Mouse (Mus musculus) G1E (cell line): Measurements from ENCODE around the gene Atrn. TPM values are rescaled to one million over a fixed set of nuclear protein-coding genes. Genes with fewer than 3 reads are reported as not detected.

ENCODE experiments used
- ATAC-seq: 2 replicates; pipeline ENCODE4 v1.8.0; 2016; ENCODE audit warnings: mild to moderate bottlenecking; ENCODE audit not compliant: insufficient number of reproducible peaks, poor library complexity, low FRiP score, severe bottlenecking; ENCODE audit errors: extremely low read depth
- DNase-seq: peaks from one replicate; pipeline ENCODE4 v3.0.0; 2012; ENCODE audit warnings: low spot score
- H3K27me3 ChIP-seq: 2 replicates; pipeline ENCODE4 v1.6.1; 2012; ENCODE audit warnings: mild to moderate bottlenecking, low read length, inconsistent platforms; ENCODE audit not compliant: insufficient read depth
- H3K36me3 ChIP-seq: replicated peaks from 2 replicates; pipeline ENCODE3; 2012; ENCODE audit warnings: mild to moderate bottlenecking, inconsistent platforms
- H3K4me1 ChIP-seq: 2 replicates; pipeline ENCODE4 v1.6.1; 2012; ENCODE audit warnings: low read depth, low read length, inconsistent platforms, mixed read lengths; ENCODE audit not compliant: insufficient read depth
- H3K4me3 ChIP-seq: 2 replicates; pipeline ENCODE4 v1.5.1; 2012; ENCODE audit warnings: low read depth, mild to moderate bottlenecking, inconsistent platforms, low read length, moderate library complexity, mixed read lengths
- H3K9me3 ChIP-seq: replicated peaks from 2 replicates; pipeline ENCODE4 v1.6.1; 2012; ENCODE audit warnings: inconsistent platforms
- CTCF ChIP-seq: IDR thresholded peaks from 2 replicates; pipeline ENCODE4 v1.5.1; 2012; ENCODE audit warnings: low read depth, low read length, inconsistent platforms, mixed read lengths
- GATA1 ChIP-seq: IDR thresholded peaks from 2 replicates; pipeline ENCODE4 v1.6.1; 2012; ENCODE audit warnings: borderline replicate concordance, low read length, inconsistent platforms, mixed read lengths
- GATA2 ChIP-seq: IDR thresholded peaks from 2 replicates; pipeline ENCODE4 v1.6.1; 2012; ENCODE audit warnings: low read depth, low read length, inconsistent platforms, borderline replicate concordance
- POLR2AphosphoS5 ChIP-seq: IDR thresholded peaks from 2 replicates; pipeline ENCODE4 v1.6.1; 2012; ENCODE audit warnings: low read depth, low read length, inconsistent platforms; ENCODE audit not compliant: insufficient replicate concordance
- TAL1 ChIP-seq: conservative IDR thresholded peaks from 2 replicates; pipeline ENCODE4 v1.6.1; 2012; ENCODE audit warnings: low read depth, low read length, inconsistent platforms, mixed read lengths
- polyA plus RNA-seq: library from polyadenylated mRNA; stranded (reverse); fragments of >175 nt; gene quantifications from 2 replicates; pipeline ENCODE4 v1.2.3, GENCODE M21; 2012
- total RNA-seq, 2 experiments: library from RNA; stranded (forward) in 1 of 2; stranded (reverse) in 1 of 2; fragments of 200-1000 nt in 1 of 2; fragments of >200 nt in 1 of 2; fragmentation: Nextera tagmentation in 1 of 2; gene quantifications; 2 replicates each; pipeline ENCODE4 v1.2.3; 2014 to 2017

The Atrn gene
- total and polyA plus RNA-seq, 3 experiments = 1.8 to 17.2 (median 10.6) TPM

- Histone ChIP-seq H3K4me1 (no peaks in the 10 kb centered on the region), H3K4me3 (no peak overlapping the region), H3K9me3 (no peaks in the 10 kb centered on the region), H3K36me3 (peaks cover 11% of the 10 kb centered on the region), H3K27me3 (no peaks in the 10 kb centered on the region)
- DNase-seq = no peak
- TF ChIP-seq CTCF = no peak
- TF ChIP-seq POLR2AphosphoS5 = no peak
- TF ChIP-seq TAL1 = no peak
- no peak for TF ChIP-seq GATA1
- no peak for TF ChIP-seq GATA2
- ATAC-seq = no peak
Observed at GRCm38 (mm10) chr2:130916521-130917147, 10.3 kb downstream of the Atrn start.

- Histone ChIP-seq H3K4me3 (no peak overlapping the region), H3K4me1 (no peaks in the 10 kb centered on the region), H3K9me3 (no peaks in the 10 kb centered on the region), H3K36me3 (peaks cover 11% of the 10 kb centered on the region), H3K27me3 (no peaks in the 10 kb centered on the region)
- no peak for TF ChIP-seq GATA2
- TF ChIP-seq POLR2AphosphoS5 = no peak
- no peak for TF ChIP-seq TAL1
- TF ChIP-seq CTCF = no peak
- TF ChIP-seq GATA1 = no peak
- DNase-seq = no peak
- ATAC-seq = no peak
Observed at GRCm38 (mm10) chr2:130917686-130918085, 11.4 kb downstream of the Atrn start.

GRCm38 (mm10) chr2:130919062-130919593 is 12.8 kb downstream of the Atrn start:
- Histone ChIP-seq H3K27me3 (no peaks in the 10 kb centered on the region), H3K36me3 (peaks cover 15% of the 10 kb centered on the region), H3K4me1 (no peaks in the 10 kb centered on the region), H3K4me3 (no peak overlapping the region), H3K9me3 (no peaks in the 10 kb centered on the region)
- DNase-seq = no peak
- ATAC-seq = no peak
- TF ChIP-seq CTCF (no peak), TAL1 (no peak)

DNA sequence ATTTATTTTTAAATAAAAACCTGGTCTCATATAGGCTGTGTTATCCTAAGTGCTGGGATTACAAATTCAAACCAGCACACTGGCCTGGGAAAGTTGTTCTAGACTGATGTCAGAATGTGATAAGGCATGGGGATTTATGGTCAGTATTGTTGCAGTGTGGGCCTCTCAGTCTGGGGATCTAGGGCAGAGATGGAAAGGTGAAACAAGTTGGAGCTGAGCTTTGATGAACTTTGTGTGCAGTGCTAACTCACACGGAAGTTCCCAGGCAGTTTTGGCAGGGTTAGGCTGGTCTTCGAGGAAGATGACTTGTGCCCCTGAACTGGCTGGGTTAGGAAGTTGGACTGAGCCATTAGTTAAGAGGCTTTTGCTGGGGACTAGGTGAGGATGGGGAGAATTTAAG is 18.7 kb downstream of the Atrn start:
- ATAC-seq (no peak), DNase-seq (no peak)
- H3K36me3 ChIP-seq = peaks cover 10% of the 10 kb centered on the region
- no peaks in the 10 kb centered on the region for H3K9me3 ChIP-seq
- H3K4me3 ChIP-seq = no peak overlapping the region
- H3K27me3 ChIP-seq = no peaks in the 10 kb centered on the region
- TF ChIP-seq CTCF (no peak), GATA2 (no peak)
- H3K4me1 ChIP-seq = no peaks in the 10 kb centered on the region

DNA sequence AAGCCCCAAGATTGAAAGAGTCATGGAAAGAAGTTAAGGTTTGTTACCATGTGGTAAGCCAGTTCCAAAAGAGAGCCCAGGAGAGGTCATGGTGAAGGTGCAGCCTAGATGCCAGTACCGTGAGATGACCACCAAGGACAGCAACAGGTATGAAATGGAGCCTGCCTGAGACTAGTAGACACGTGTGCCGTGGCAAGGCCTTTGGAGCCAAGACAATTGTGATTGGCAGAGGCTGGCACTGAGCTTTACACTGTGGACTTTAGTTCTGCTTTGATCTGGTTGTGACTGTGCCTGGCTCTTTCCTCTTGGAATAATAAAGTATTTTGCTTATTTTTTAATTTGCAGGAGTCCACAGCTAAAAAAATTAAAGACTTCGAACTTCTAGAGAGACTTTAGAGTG is 21.7 kb downstream of the Atrn start:
- Histone ChIP-seq H3K4me3 (no peak overlapping the region), H3K27me3 (no peaks in the 10 kb centered on the region), H3K36me3 (peaks cover 13% of the 10 kb centered on the region), H3K9me3 (no peaks in the 10 kb centered on the region), H3K4me1 (no peaks in the 10 kb centered on the region)
- DNase-seq (no peak), ATAC-seq (no peak)
- TF ChIP-seq POLR2AphosphoS5 (no peak), GATA2 (no peak), CTCF (no peak), GATA1 (no peak), TAL1 (no peak)

GRCm38 (mm10) chr2:130928530-130928929 is 22.2 kb downstream of the Atrn start:
- DNase-seq (no peak), ATAC-seq (no peak)
- no peak overlapping the region for H3K4me3 ChIP-seq
- no peaks in the 10 kb centered on the region for H3K9me3 ChIP-seq
- no peak for TF ChIP-seq GATA2
- TF ChIP-seq GATA1 = no peak
- TF ChIP-seq TAL1 = no peak
- TF ChIP-seq CTCF = no peak
- TF ChIP-seq POLR2AphosphoS5 = no peak
- H3K27me3 ChIP-seq = no peaks in the 10 kb centered on the region
- H3K36me3 ChIP-seq = peaks cover 16% of the 10 kb centered on the region
- H3K4me1 ChIP-seq = no peaks in the 10 kb centered on the region
